Mouse (Mus musculus) right cerebral cortex, postnatal 25 days (tissue): ENCODE measurements around the gene Txndc17.
"Not testable (repeated sequence)": the region's sequence is repeated elsewhere in the genome, so short reads cannot be mapped to it uniquely, and the experiment has no call there.

Experiments used
- DNase-seq: peaks from one replicate; pipeline ENCODE4 v3.0.0; 2022

The Txndc17 gene

DNA sequence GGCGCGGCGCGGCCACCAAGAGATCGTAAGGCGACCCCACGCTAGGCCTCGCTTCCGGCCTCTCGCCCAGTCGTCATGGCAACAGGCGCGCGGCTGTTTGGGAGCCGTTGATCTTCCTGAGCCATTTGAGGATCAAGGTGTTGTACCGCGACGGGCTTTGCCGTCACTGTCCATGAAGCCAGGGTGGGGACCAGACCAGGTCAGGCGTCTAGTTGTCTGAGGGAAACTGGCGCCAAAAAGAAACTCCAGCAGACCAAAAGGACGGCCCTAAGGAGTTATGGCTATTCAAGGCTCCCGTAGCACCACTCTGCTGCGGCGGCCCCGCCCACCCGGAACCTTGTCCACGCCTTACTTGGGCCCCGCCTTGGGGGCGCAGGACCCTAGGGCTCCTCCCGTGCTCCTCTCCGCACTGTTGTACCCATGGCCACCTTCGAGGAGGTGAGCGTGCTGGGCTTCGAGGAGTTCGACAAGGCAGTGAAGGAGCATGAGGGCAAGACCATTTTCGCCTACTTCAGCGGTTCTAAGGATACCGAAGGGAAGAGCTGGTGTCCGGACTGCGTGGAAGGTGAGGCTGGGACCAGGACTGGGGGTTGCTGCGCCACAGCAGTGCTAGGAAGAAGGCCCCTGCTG lies at the start of gene Txndc17, which contains the start of gene 4933427D14Rik:
TSS of gene Txndc17 (plus strand) at position 344 of the 630 bp plus-strand sequence.
TSS of gene 4933427D14Rik (minus strand) at position 256 of the 630 bp plus-strand sequence.
- peak; percentile 91 for DNase-seq

DNA sequence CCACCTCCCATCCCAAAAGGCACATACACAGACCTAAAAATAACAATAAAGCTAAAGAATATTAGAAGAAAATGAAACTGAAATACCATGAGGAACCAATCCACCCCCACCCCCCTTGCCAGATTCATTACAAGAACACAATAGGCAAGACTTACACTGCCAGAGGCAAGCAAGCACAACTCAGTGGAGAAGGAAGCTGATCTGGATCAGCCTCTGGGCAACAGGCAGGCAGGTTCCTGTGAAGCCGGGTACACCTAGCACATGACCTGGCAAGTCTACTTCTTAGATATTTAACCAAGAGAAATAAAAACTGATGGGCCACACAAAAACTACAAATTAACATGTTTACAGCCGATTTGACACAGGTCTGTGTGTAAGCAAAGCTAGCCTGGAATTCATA lies 44.1 kb upstream of the Txndc17 start:
- no peak for DNase-seq

DNA sequence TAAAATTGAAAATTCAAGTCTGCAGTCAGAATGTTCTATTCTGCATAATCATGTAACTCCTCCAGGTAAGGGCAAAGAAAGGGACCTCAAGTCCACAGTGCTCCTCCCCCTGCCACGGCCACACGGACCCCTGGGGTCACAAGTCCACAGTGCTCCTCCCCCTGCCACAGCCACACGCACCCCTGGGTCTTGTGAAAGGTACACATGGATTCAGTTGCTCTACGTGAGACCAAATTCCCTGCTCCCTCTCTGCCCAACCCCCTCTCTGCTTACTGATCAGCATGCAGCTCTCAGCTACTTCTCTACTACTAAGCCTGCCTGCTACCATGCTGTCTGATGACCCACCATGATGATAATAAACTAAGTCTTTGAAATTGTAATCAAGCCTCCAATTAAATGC lies 37.5 kb upstream of the Txndc17 start:
- no peak for DNase-seq

DNA sequence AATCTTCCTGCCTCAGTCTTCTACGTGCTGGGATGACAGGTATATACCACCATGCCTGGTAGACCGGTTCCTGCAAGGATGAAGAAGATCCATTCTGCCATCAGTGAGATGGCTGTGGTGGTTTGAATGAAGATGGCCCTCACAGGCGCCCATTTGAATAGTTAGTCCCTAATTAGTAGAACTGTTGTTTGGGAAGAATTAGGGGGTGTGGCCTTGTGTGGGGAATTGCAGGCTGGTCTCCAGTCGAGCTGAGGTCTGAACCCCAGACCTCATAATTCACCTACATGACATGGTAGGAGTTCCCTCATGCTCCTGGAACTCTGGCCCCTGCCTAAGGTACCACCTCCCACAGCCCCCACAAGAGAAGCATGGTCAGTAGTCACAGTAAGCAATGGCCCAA lies 35.4 kb upstream of the Txndc17 start:
- DNase-seq: not testable (repeated sequence)

DNA sequence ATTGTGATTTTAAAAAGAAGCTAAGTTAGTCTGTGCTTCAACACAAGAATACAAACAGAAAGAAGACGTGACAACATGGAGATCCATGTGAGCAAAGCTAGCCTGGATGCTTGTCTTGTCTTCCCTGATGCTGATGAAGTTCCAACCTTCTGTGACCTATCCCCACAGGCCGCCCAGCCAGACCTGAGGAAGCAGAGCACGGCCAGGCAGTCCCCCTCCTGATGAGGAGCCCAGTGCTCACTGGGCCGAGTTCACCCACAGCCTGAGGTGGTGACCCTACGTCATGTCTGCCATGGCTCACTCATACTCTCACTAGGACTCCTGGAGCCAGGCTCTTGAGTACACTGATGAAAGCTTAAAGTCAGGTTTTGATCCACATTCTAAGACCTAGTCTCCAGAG lies 33.8 kb upstream of the Txndc17 start:
- DNase-seq: no peak

DNA sequence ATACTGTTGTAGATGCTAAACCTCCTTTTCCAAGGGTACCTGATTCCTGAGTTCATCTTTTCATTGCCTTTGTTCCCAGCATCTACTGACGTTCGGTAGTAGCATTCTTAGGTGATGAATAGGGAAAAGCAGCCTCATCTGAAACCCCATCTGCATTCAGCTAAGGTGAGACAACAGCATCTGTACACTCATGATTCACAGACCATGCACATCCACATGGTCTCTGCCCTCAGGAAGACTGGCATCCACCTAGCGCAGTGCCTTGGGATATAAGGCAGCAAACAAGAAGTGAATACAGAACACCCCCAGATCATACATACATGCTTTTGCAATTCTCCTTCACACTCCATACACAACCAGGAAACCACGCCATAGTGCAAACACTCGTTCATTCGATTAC lies 32.6 kb upstream of the Txndc17 start:
- no peak for DNase-seq

DNA sequence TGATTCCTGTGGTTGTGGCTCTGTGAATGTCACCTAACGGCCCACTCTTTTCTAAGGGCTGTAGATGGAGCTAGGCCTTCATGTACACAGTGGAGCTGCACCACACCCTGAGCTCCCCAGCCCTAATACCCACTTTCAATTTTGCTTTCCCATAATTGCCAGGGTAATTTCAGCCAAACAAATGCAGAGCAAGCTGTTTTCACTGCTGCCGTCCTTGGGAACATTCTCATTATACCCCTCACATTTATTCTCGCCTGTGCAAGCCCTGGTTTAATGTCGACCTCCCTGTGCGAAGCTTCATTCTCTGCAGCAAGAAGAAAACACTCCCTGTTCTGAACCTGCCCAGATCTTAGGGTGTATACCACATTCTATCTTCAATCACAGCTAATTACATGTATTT lies 31.4 kb upstream of the Txndc17 start:
- no peak for DNase-seq

DNA sequence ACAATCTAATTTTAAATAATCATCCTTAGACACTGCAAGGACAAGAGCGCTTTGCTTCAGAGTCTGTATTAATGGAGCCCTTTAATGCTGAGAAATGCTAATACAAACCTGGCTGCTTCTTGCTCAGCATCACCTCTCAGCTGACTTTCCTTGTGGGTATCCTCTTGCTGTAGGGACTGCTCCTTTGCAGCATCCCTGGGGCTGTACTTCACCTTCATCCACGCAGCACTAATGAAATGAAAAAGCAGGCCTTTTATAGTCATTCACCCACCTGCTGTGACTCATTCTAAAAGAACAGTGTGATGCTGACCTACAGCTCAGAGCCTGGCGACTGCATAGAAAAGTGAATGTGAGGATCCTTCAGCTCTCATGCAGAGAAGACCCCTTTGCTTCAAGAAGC lies 30.8 kb upstream of the Txndc17 start:
- no peak for DNase-seq

DNA sequence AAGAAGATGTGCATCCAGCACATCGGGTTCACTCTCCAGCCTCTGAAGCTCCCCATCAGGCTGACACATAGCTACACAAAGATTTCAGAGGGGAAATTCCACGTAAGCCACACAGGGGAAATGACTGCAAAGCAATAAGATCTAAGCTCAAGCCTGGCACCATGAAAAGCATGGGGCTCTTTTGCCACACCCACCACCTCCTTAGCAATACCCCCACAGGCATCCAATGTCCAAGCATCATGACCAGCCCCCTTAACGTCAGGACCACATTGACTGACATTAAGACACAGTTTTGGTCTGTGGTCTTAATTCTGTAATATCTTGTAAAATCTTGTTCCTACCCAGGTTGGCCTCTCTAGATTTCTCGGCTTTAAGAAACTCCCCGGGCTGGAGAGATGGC lies 26.8 kb upstream of the Txndc17 start:
- no peak for DNase-seq

DNA sequence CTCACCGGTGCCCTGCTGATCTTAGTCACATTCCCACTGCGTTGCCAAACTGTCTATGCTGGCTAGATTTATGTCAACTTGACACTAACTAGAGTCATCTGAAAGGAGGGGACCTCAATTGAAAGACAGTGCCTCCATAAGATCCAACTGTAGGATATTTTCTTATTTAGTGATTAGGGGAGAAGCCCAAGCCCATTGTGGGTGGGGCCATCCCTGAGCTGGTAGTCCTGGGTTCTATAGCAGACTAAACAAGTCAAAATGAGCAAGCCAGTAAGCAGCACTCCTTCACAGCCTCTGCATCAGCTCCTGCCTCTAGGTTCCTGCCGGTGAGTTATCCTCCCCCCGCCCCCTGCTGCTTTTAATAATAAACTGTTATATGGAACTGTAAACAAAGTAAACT lies 26.2 kb upstream of the Txndc17 start:
- DNase-seq: no peak

DNA sequence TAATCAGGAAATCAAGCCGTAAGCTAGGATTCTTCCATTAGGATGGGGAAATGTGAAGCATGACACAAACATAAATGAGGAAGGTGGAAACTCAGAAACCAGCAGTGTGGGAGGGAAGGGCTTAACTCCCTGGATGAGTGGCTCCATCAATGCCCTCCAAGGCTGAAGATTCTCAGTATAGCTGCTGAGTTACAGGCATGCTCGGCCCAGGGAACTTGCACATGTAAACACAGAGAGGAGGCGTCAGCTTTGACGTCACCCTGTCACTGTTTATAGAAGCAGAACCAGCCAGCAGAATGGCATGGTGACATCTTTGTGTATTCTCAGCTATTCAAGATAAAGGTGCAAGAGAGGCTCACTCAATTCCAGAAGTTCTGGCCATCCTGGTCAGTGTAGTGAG lies 23.1 kb upstream of the Txndc17 start:
- no peak for DNase-seq

DNA sequence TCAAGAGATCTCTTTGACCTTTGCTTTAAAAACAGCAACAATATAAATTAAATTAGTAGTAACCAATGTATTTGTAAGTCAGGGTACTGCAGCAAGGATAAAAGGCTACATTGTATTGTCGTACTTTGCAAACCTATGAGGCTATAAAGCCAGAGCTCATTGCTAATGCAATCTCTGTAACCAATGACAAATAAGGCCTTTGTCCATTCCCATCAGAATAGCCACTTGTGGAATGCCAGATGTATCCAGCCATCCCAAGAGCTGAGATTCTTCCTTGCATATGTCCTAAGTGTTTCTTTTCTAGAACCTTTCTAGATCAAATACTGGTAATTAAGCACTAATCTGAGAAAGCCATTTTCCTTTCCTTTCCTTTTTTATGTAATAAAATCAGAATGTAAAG lies 16.5 kb upstream of the Txndc17 start:
- DNase-seq: no peak

DNA sequence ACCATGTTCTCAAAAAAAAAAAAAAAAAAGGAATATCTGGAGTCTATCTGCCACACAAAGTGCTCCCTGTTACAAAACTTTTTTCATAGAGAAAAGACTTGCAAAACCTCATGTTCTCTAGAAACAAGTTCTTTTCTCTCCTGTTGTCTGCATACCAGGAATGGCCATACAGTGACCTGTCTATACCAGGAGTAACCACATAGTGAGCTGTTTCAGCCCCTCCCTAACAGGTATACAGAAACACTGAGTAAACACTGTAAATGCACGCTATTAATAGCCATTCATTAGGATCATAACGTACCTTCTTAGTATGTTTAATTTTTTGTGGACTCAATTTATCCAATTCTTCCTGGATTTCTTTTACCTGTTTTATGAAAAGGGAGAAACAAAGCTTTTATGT lies 13.1 kb upstream of the Txndc17 start:
- DNase-seq: no peak

DNA sequence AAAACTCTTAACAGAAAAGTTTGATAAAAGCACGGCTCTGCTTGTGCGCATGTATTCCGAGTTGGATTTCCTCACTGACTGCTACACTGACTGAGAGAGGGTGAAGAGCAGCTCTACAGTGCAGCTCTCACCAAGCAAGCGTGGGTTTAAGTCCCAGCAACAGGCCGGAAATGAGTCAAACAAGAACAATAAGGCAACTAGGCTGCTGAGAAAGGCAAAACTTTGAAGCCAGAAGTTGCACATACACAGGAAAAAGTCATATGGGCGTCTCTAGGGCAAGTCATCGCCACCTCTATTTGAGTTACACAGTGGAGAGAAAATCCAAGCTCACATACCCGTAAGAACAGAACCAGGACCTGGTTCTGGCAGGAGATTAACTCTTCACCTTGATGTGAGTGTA lies 10.8 kb upstream of the Txndc17 start:
- DNase-seq: no peak

DNA sequence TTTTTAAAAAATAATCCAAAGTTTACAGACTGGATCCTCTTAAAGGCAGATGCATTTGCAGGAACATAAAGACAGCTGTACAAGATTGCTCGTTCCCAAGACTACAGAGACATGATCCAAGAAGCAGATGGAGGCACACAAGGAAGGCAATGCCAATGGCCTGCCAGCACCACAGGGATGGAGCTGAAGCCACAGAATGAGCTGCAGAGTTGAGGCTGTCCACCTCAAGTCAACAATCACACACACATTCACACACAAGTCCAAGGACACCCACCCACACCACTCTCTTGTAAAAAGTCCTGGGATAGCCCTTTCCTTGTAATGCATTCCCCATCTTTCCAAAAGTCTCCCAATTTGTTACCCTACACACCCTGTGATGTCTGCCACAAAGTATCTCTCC lies 3.9 kb upstream of the Txndc17 start:
- no peak for DNase-seq

DNA sequence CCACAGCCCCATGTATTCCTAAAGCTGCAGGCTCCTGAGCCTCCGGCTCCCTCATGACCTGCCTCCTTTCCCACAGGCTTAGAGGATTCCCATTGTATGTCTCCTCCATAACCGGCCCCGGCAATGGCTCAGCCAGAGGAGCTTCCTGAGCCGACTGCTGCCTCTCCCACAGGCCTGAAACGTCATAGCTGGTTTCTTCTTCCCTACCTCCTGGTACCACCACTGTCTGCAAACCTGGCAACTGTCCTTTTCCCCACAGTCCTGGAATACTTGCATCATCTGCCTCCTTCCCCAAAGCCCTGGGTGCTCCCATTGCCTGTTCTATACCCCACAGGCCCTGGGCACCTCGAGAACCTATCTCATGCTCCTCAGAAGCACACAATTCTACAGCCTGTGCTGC lies 2.1 kb upstream of the Txndc17 start:
- no peak for DNase-seq

DNA sequence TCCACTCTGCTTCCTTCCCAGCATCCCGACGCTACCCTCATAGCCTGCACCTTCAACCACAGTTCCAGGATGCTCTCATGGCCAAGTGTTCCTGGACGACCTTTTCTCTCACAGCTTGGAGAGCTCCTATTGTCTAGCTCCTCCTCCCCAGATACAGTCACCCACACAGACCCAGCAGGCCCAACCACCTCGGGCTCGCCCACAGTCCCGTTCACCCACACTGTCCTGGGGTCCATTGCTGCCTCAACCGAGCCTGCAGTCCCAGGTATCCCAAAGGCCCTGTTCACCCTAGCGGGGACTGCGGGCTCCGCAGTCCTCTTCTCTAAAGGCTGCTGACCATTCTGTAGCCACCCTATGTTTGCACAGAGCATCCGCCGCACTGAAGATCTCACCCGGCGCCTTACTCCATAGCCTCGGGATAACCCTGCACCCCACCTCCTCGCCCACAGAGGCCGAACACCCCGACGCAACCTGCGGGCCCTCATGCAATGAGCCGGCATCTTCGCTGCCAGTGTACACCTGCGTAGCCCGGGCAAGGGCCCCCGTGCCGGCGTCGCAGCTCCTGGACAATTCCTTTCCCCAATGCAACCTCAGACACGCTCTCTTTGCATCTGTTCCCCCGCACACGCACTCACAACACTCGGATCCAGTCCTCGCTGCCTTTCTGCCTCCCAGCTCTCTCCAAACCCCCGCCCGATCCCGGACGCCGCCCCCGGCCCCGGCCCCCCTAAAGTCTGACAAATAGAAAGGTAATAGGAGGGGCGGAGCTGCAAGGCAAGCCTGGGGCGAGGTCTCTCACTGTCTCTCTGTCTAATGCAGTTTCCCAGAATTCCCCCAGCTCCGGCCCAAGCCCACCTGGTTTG lies 775 bp upstream of the Txndc17 start, which contains the start of gene Gm43951:
TSS of gene Gm43951 (minus strand) at position 500 of the 863 bp plus-strand sequence.
- peak; percentile 50 for DNase-seq

DNA sequence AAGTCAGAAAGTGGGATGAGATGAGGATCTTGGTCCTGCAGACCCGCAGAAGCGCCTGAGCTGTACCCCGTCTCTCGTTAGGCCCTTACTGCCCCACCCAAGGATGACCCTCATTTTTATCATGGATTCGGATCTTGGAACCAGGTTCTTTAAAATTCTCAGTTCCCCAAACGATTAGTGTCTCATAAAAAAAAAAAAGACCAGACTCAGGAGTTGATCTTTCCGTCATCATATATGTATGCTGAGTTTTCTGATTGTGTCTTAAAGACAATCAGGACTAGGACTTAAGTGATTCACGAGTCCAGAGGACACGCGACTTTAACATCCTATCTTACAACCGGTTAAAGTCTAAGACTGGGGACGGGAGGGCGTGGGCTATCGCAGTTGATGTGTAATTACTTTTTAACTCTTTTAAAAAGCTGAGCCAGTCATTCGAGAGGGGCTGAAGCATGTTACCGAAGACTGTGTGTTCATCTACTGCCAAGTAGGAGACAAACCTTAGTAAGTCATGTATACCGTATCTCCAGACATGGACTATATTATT lies 559 bp downstream of the Txndc17 start:
- no peak for DNase-seq

DNA sequence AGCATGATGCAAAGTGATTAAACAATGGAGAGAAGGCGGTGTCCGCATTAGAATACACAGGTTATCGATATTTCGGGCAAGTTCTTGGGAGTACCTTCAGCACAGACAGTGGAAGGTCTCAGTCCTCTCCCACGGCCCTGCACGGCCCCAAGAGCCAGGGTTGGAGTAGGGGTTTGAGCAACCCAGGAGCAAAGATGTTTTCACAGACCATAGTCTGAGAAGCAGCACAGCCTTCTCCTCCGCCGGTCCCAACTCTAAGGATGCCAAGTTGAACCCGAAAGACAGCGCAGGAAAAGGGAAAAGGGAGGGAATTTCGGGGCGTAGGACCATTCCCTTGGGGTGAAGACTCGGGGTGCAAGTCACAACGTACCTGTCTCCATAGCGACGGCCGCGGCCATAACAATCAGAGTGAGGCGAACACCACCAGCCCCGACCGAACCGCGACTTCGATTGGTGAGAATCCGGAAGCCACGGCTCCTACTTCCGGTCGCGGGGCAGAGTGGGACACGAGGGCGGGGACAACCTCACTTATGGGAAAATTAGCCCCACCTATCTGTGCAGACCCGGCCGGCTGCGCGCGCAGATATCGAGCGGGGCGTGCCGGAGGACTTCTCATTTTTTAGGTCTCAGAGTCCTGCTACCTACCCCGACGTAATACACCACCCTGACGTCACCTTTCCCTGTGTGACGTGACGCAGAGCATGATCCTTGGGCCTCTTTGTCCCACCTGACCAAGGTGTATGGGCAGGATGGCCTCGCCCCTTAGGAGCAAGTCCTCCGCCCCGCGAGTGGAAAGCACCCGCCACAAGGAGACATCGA lies 7.5 kb downstream of the Txndc17 start:
- DNase-seq: peak; percentile 94

DNA sequence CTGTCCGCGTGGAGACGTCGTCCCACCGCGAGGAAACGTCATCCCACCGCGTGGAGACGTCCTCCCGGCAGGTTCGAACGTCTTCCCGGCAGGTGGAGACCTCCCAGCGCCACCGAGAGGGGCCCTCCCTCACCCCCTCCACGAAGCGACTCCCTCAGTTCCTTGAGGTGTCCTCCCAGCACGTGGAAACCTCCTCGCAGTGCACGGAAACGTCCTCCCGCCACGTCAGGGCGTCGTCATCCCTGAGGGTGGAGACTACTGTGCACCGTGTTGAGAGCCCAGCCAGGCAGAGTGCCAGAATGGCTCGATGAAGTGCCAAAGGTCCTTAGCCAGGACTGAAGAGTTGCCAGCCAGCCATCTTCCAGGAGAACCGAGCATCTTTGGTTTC lies 8.1 kb downstream of the Txndc17 start, which contains the start of gene Med31:
TSS of gene Med31 (minus strand) at position 183 of the 388 bp plus-strand sequence.
- DNase-seq: peak; percentile 80

DNA sequence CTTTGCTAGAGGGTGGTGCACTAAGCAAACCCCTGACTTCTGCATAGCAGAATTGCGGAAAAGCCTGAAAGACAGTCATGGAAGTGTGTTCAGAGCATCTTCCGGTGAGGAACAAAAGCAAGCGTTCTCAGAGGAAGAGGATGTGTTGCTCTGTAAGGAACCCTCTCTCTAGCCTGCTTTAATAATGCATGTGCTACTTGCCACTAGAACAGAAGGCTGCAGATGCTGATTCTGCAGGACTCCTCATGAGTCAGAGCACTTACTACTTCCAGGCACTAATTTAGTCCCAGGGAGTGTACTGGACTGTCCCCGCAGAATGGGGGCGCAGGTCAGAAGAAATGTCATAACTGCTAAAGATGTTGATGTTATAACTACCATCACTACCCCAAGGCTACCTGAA lies 9.8 kb downstream of the Txndc17 start:
- no peak for DNase-seq

DNA sequence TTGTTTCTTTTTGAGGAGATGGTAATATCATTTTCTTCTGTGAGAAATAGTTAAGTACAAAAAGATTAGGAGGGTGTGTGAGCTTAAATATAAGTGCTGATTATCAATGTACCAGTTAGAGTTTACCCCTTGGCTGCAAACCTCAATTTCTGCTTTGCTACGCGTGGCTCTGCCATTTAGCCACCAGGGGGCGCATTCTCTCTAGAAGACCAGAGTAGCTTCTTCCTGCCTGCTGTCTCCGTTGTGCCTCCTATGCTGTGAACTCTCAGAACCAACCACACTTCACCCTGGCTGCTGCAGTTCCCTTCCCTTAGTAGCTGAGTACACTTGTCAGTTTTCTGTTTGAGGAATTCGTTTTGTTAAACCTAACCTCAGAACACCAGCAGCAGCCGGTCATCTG lies 13.9 kb downstream of the Txndc17 start:
- DNase-seq: peak; percentile 61

DNA sequence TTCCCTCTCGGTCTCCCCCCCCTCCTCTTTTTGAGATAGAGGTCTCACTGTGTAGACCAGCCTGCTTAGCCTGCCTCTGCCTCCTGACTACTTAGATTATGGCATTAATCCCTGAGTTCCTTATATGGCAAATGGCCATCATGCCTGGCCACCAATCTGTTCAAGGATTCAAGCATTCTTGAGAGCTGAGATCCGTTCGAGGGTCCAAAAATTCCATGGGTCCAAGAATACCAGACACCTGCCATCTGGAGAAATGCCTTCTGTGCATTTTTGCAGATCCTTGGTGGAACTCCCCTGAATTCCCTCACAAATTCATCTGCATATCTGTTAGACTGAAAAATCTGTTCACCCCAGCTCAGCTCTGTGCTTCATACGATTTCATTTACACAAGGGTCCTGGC lies 16.1 kb downstream of the Txndc17 start:
- DNase-seq: no peak
